Mouse (Mus musculus) cerebellum, postnatal 10 days (tissue): Measurements from ENCODE around the gene Fam178b.
"Not testable (repeated sequence)": the region's sequence is repeated elsewhere in the genome, so short reads cannot be mapped to it uniquely, and the experiment has no call there.

Source experiments
- DNase-seq, 2 experiments: peaks; one replicate each; pipeline ENCODE4 v3.0.0; 2021; ENCODE audit warnings: mixed read lengths in 2 of 2

Fam178b gene

DNA sequence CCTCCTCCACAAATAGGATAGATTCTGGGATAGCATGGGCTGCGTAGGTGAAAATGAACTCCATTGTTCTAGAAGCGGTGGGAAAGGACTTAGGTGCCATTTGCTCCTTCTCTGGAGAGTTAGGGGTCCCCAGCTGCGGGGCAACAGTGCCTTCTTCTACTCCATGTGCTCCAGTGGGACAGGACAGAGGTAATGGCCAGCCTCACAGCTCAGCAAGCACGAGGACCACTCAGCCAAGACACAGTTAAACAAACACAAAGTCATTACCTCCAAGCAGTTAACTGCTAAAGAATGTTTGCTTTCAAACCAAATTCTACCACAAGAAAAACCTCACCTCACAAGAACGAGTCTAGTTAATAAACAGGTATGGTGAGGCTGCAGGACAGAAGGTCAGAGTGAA, 57.5 kb downstream of the Fam178b start:
- no peak for DNase-seq

DNA sequence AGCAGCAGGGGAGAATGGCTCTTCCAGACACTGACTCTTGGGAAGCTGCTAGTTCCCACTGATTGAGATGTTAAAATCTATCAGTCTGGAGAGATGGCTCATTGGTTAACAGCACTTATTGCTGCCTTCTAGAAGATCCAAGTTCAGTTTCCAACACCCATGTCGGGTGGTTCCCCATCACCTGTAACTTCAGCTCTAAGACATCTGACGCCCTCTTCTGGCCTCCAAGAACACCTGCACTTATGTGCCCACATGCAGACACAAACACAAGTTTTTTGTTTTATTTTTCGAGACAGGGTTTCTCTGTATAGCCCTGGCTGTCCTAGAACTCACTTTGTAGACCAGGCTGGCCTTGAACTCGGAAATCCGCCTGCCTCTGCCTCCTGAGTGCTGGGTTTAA, 67.0 kb downstream of the Fam178b start:
- not testable (repeated sequence) for DNase-seq

DNA sequence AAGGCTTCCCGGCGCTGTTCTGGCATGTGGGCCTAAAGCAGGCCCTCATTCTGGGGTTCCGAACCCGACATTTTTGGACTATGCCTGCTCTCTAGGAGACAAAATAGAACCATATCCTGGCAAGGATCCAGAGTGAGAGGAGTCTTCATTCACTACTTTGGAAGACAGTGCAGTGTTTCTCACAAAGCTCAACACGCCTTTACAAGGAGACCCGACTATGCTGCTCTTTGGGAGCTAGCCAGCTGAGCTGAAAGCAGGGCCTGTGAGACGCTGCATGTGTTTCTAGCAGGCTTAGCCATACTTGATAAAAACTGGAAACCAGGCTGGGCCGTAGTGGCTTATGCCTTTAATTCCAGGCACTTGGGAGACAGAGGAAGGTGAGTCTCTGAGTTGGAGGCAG, 67.8 kb downstream of the Fam178b start:
- peak; percentile 53 to 57 for DNase-seq

DNA sequence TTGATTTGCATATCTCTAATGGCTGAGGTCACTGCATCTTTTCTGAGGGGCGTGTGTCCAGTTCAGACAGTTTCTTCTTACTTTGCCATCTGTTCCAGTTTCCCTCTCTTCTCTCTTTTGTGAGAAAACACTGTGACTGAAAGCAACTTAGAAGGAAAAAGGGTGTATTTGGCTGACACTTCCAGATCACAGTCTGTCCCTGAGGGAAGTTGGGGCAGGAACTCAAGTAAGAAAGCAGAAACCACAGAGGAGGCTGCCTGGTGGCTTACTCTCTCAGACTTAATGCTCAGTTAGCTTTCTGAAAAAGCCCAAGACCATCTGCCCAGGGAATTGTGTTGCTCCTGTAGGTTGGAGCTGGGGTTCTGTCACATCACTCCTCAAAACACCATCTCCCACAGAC, 68.4 kb downstream of the Fam178b start:
- no peak for DNase-seq

DNA sequence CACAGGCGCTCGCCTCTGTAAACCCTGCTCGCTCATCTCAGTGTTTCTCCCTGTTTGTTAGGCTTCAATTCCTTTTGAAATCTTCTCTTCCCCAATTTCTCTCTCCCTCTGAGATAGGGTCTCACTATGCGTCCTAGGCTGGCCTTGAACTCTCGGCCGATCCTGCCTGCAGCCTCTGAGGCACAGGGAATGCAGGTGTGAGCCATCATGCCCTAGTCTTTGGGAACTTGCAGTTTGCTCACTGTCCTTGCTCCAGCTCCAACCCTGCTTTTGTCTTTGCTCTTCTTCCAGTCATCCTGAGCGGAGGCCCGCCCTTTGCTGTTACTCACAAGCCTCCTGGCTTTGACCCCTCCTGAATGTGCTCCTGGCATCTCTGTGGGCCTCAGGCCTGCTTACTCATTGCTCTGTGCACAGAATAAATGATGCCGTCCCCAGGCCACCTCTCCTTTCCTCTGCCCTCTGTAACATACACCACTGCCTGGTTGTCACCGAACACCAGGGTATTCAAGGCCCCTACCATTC, 69.5 kb downstream of the Fam178b start:
- no peak for DNase-seq

DNA sequence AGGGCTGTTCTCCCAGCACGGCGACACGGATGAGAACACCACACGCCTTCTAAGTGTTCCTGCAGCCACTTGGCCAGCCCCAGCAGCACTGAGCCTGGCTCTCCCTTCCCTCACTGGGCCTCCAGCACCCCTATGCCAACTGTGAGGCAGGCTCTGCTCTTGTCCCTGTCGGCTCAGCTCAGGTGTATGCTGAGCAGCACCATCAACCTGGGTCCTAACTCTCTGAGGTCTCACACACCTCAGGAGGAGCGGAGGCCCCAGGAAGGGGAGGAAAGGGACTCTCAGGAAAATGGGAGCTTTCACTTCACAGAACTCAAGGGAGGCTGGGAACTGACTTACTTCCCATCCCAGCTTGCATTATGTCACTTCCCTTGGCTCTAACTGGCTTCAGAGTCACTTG, 70.6 kb downstream of the Fam178b start:
- DNase-seq = peak in 1 of 2 experiments; percentile 40

DNA sequence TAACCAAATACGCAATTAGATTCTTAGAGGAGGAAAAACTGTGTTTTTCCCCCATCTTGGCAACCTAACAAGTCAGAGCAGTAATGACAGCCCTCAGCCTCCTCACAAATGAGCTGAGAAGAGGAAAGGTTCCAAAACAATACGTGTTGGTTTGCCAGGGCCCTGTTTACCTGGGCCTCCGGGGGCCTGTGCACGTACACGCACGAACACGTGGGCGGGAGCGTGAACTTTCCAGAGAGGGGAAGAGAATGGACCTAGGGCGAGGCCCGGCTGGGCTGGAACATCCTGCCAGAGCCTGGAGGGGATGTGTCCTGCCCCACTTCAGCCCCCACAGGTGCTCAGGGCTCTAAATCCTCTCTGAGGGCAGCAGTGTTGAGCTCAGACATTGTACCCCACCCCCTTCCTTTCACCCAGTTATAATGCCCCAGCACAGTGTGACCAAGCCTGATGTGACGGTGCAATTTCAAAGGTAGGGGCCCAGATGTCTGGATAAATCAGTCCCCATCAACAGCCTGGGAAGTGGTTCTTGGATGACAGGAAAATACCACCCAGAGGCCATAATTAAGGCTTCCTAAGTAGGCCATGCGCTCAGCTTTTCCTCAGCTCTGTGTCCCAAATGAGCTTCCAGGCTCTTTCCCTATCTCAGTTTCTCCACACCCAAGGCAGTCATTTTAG, 71.4 kb downstream of the Fam178b start:
- no peak for DNase-seq

DNA sequence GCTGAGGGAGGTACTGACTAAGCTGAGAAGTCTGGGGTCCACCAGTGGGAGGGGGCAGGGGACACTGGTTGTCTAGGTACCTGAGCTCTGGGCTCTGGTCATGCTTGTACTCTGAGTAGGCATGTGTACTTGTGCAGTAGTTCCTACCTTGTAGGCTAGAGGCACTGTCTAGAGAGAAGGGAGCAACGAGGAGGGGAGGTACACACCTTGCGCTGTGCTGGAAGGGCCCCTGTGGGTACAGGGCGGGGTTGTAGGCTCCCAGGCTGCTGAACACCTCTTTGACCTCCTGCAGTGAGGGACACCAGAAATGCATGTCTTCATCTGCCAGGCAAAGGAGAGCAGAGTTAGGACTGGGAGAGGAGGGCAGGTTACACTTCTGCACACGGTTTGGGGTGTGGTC, 74.8 kb downstream of the Fam178b start:
- DNase-seq = no peak

DNA sequence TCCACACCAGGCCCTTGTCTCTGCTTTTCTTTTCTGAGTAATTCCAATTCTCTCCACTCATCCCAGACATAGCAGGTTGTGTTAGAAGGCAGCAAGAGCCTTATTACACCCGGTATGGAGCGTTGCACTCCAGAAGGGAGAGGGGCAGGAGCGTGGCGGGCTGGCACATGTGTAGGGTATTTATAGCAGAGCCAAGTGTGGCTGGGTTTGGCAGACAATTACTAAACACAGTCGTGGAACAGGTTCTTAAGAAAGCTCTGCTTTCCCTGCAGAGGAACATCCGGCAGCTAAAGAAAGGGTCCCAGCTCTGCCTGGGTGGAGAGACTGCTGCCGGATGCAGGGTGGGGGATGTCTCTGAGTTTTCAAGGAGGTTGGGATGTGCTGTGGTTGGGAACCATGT, 76.0 kb downstream of the Fam178b start:
- DNase-seq = no peak

DNA sequence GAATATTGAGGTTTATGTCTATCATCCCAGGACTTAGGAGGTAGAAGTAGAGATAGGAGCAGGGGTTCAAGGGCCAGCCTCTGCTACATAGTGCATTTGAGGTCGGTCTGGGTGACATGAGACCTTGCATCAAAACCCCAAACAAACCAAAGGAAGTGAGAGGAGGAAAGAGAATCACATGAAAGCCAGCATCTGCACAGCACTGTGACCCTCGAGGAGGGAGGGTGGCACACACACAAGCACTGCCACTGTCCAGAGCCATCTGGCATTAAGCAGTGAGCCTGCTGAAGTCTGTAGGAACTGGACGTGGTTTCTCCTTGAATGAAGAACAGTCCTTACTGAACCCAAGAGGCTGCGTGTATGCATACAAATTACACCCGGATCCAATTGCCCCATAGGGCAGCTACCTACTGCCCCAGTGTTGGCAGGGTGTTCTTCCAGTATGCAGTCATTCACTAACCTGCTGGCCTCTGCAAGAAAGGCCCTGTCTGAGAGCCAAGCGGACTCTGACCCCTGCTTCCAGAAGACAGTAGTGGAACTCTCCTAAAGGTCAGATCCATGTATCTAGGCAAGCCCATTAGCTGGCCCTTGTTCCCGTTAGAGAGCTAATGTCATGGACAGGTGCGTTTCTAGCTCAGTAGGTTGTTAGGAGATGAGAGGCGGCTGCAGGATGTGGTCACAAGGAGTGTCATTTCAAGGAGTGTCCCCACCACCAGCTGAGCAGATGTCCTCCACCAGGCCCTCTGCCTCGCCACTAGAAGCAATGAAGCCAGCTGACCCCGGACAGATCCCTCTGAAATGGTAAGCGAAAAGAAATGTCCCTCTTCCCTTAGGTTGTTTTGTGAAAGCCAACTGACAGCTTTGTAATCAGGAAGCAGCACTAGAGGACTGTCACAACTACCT, 78.5 kb downstream of the Fam178b start:
- DNase-seq = no peak

DNA sequence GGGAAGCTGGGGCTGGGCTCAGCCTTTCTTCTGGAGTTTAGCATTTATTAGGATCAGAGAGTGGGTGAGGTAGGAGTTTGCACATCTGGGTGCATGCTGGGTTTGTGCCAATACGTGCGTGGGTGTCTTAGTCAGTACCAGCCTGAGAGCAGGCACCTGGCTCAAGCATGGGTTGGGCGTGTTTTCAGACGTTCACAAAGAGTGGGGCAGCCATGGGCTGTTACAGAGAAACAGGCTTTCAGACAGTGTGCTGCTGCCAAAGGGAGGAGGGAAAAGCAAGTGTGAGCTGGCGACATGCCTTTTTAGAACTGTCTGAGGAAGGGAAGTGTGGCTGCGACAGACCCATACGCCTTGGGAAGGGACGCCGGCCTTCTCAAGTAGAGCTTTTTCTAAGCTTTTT, 79.6 kb downstream of the Fam178b start:
- DNase-seq = peak; percentile 77 to 79

DNA sequence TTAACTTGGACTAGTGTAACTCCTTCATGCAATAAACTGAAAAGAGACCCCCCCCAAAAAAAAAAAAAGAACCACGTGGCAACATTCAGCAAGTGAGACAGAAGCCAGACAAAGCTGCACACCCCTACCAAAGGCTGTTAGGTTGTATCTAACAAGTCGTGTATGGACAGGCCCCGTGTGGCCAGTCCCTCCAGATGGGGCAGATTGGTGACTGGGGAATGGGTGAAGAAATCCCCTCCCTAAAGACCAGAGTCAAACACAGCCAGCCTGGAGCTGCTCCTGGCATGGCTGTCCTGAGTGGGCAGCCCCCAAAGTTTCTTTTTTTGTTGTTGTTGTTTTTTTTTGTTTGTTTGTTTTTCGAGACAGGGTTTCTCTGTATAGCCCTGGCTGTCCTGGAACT, 80.7 kb downstream of the Fam178b start:
- no peak for DNase-seq

DNA sequence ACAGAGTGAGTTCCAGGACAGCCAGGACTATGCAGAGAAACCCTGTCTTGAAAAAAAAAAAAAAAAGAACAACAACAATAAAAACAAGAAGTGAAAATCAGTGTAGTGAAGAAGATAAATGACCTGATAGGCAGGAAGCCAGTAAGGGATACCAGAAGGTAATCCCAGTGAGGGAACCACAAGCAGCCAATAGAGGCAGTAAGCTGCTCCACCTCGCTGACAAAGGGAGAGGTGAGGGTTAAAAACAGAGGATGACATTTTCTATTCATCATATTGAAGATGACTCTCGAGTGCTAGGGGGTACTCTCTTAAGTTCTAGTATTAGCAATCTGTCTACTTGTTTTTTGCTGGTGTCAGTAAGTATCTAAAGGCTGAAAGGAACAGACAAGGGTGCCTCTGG, 84.6 kb downstream of the Fam178b start:
- DNase-seq = no peak

DNA sequence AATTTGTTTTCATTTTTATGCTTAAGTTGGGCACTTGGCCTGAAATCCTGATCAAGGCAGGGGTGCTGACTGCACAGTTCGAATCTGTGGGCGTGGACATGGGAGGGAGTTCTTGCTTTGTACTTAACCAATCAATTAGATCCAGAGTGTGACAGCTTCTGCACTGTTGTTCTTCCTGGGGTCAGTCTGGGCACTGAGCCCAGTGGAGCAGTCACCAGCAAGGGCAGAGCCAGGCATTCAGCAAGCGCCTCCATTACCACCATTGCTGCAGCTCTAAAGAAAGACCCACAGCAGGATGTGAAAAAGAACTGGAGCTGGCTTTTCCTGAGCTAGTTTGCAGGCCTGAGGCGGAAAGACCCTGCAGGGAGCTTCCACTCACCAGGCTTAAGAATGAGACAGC, 86.9 kb downstream of the Fam178b start:
- DNase-seq = peak; percentile 82 to 89

DNA sequence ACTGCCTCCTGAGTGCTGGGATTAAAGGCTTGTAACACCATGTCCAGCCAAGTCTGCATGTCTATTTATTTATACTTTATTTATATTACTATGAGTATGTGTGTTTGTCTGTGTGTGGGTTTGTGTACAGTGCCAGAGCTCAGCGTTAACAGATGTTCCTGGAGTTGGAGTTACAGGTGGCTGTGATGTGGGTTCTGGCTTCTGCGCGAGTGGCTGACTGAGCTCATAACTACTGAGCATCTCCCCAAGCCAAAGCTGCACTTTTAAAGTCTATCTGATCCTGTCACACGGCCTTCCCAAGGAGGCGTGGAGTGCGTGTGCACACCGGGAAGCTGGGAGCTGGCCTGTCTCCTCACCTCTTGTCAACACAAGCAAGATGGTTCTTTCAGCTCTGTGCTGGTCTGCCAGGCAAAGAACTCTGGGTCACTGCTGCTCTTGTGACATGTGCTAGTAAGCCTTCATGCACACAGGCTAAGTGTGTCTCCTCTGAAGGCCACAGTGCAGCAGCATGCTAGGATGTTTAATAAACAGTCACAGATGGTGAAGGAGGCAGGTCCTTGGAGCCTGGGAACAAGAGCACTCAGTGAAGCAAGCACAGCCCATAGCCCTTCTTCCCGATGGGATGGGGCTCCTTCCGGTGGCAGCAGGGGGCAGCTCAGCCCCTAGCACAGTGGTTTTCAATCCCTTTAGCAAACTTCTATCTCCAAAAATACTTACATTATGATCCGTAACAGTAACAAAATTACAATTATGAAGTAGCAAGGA, 87.6 kb downstream of the Fam178b start:
- DNase-seq = no peak

DNA sequence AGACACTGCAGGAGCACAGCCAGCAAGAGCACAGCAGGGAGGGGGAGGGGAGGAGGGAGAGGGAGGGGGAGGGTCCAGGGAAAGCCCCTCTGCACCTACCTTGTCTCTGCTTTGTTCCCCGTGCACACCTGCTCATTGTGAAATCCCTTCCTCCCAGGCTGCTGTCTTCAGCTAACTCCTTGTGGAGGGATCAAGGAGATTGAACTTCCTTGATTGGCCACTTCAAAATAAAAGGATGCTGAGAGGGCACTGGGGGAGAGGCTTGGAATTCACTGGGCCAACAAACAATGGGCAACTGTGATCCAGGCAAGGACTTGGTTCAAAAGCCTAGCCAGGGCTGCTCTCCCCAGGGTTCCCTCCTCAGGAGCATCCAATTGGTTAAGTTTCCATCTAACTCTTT, 89.9 kb downstream of the Fam178b start:
- no peak for DNase-seq

DNA sequence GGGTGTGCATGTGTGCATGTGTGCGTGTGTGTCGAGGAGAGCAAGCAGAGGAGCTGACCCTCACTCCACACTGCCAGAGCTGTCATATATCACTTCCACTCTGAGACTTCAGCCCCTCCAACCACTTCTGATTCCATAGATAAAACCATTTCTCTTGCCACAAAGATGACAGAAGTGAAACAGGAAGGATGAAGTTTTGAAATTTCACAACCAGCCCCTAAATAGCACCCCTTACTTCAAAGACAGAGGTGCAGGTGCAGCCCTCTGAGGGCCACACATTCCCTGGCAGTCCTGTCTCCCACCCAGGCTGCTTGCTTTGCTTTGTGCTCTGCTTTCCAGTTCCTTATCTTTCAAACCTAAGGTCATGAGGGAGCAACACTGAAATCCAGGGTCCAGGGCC, 91.6 kb downstream of the Fam178b start:
- no peak for DNase-seq

DNA sequence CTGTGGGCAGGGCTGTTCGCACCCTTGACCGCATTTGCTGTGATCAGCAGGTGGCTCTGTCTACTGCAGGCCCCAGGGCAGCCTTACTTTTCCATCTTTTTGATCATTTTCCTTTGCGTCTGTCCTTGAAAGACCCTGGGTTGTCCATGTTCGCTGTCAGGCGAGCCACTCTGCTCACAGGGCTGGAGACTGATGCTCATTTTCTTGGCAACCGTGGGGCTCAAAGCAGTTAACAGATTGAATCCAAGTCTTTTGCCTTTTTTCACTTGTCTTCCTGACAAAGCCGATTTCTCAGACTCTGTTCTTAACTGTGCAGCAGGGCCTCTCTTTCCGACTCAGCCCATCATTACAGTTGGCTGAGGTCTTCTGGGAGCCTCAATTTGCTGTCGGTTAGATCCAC, 92.3 kb downstream of the Fam178b start:
- peak in 1 of 2 experiments; percentile 38 for DNase-seq

DNA sequence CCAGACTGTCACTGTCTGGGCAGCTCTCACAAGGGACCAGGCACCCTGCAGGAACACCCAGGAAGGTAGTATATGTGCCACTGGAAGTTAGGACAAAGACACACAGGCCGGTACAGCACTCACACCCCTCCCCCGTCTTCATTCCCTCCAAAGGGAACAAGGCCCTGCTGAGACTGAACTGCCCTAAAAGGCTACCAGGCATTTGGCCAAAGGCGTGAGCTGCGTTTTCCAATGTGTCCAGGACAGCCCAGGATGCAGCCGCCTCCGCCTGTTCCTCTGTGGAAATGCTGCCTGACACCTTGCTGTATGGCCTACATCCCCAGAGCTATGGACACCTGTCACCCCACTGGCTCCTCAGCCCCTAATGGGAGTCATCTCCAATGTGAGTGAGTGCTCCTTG, 93.5 kb downstream of the Fam178b start:
- DNase-seq = peak; percentile 63 to 67

DNA sequence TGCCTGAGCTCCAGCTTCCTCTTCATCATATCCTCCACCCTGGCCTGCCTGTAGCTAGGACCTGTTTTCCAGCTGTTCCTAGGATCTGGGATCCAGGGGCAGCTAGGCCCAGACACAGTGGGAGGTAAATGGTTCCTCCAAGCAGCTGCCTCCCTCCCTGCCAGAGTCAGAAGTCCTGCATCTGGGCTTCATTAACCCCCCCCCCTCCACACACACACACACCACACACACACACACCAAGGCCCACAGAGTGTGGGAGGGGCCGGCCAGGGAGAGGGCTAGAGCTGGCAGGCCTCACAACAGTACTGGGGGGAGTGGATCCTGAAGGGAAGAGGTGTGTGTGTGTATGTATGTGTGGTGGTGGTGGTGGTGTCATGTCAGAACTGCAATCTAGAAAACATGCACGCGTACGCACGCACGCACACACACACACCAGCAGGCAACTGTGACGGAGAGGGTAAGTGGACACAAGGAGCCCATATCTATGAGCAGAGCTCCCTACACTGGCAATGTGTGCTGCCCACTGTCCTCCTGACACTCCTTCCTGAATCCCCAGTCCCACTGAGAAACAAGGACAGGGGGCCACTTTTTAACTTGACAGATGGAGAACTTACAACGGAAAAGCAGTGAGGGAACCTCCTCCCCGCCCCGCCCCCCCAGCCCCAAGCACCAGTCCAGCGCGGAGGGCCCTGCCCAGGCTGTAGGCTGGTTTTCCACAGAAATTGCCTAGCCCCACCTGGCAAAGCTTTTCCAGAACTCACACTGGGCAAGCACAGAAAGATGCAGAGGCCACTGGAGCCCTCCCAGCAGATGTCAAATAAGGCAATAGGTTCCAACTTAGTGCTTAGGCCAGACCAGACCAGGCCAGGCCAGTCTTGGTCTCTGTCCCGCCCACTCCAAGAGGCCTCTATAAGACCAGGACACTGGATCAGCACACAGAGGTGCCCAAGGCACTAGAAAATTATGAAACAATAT, 94.2 kb downstream of the Fam178b start:
- DNase-seq = peak; percentile 54 to 55

DNA sequence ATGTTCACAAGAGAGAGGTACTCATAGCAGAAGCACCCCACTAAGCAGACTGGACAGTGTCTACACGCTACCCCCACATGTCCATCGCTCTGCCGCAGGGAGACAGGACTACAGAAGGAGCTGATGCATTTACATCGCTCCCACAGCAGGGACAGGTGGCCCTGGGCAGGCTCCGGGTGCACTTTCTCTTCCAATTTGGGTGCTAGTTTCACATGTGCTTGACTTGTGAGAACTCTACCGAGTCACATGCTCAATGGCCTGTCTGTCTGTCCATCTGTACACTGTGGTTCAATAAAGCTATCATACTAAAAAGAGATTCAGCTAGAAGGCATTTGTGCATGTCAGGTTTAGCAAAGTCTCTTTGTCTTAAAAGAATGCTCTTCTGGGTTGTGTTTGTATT, 95.1 kb downstream of the Fam178b start:
- no peak for DNase-seq

DNA sequence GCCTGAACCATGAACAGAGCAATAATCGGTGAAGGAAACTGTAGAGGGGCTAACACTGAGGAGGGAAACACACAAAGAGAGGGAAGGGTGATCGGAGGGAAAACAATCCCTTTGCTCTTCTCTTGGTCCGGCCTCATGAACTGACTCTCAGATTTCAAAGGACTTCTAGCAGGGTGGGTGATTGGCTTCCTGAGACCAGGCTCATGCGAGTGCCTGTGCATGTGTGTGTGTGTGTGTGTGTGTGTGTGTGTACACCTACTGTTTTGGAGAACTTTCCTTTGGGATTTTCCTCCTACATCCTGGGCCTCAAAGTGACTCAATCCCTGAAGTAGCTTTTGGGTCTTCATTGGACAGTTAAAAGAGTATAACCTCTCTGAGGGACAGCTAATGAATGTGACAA, 96.7 kb downstream of the Fam178b start:
- no peak for DNase-seq
